In the genomic region with DNA sequence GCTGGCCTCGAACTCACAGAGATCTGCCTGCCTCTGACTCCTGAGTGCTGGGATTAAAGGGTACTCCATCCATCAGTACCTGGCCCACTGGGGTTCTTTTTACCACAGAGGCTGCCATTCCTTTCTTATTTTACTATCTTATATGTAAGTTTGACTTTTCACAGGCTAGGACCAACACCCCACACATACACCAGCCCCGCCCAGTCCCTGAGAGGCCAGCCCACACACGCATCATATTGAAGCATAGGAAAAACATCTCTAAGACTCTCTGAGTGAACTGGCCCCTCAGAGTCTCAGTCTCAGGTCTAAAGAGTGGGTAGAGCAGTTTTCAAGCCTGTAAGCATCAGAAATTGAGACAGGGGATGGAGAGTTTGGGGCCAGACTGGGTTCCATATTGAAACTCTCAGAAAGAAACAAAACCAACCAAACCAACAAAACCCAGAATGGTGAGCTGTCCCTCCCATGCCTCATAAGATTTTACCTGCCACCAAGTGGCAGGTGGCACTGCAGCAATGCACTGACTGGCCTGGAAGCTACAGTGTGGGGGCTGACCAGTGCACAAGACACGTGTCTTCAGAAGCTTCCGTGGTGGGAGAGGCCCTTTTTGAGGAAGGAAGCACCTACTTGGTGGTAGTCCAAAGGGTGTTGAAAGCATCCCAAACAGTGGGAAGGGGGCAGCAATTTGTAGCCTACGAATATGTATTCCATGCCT, we compare ENCODE assay signal across 15 mouse cellular contexts.
DNase-seq lines count a peak whose midpoint lies in the region; ATAC-seq and TF ChIP-seq lines count a peak whose summit lies in the region.
"Had no signal": no experiment of that assay in that cellular context is flagged by ENCODE, and none has a peak within 500 bp of the region (broad histone marks: within the 10 kb centered on the region; RNA-seq: fewer than 3 reads in every experiment).

No protein-coding gene starts in this region.

- H3K9ac ChIP-seq in heart, embryonic 15.5 days = no peak overlapping the region
- H3K9ac ChIP-seq in liver, embryonic 13.5 days = peak overlapping the region; percentile 60
- H3K9ac ChIP-seq: embryonic facial prominence, embryonic 12.5 days; midbrain, embryonic 15.5 days had no signal

- no peaks in the 10 kb centered on the region for H3K36me3 ChIP-seq in heart, embryonic 15.5 days
- no peaks in the 10 kb centered on the region for H3K36me3 ChIP-seq in liver, embryonic 13.5 days
- no peaks in the 10 kb centered on the region for H3K36me3 ChIP-seq in small intestine, adult 2 months (ENCODE audit: control insufficient read depth, insufficient read depth, low read length)
- H3K36me3 ChIP-seq: embryonic facial prominence, embryonic 12.5 days; hindbrain, embryonic 10.5 days; midbrain, embryonic 15.5 days had no signal

- H3K4me2 ChIP-seq in heart, embryonic 15.5 days = no peak overlapping the region
- H3K4me2 ChIP-seq in liver, embryonic 13.5 days = peak overlapping the region; percentile 44
- H3K4me2 ChIP-seq: embryonic facial prominence, embryonic 12.5 days; midbrain, embryonic 15.5 days had no signal

- intact Hi-C loops in heart, postnatal 14 days (cut with DNase I) = no loop called here
- intact Hi-C loops in left cerebral cortex, postnatal 4 days (cut with DNase I) = no loop called here

- no peak for DNase-seq in heart, postnatal 14 days
- DNase-seq in c-Kit-negative CD71-positive TER-119-positive erythroid progenitor cells, embryonic 14.5 days (ENCODE audit: low read depth, low spot score) = peak; percentile 62
- DNase-seq in liver, embryonic 13.5 days = peak; percentile 63
- no peak for DNase-seq in adrenal gland, adult 2 months
- no peak for DNase-seq in left cerebral cortex, postnatal 4 days
- DNase-seq: adrenal gland, postnatal 10 days; cerebellum, postnatal 14 days; gastrocnemius, postnatal 36 days; lung, adult 2 months had no signal

- peak overlapping the region; percentile 3; the same call in 1 of the 2 replicates for H3K27ac ChIP-seq in heart, embryonic 15.5 days
- H3K27ac ChIP-seq in liver, embryonic 13.5 days = peak overlapping the region; percentile 87
- peak overlapping the region; percentile 8; the same call in 1 of the 2 replicates for H3K27ac ChIP-seq in small intestine, adult 2 months (ENCODE audit: insufficient read depth, low read depth, low read length)
- H3K27ac ChIP-seq: embryonic facial prominence, embryonic 12.5 days; hindbrain, embryonic 10.5 days; kidney, postnatal 0 days; midbrain, embryonic 15.5 days had no signal

- ATAC-seq in heart, embryonic 15.5 days (replicated peaks; ENCODE audit: insufficient number of reproducible peaks, insufficient read depth, low FRiP score, low read depth) = no peak
- ATAC-seq in liver, embryonic 13.5 days (ENCODE audit: low read depth) = peak; percentile 26; the same call in 1 of the 2 replicates
- ATAC-seq: midbrain, embryonic 15.5 days had no signal

- peaks cover 40% of the 10 kb centered on the region for H3K4me1 ChIP-seq in heart, embryonic 15.5 days (replicated peaks)
- H3K4me1 ChIP-seq in liver, embryonic 13.5 days (replicated peaks) = peaks cover 65% of the 10 kb centered on the region
- H3K4me1 ChIP-seq in small intestine, adult 2 months (ENCODE audit: control insufficient read depth, insufficient read depth, insufficient read length, low read length) = peaks cover 7% of the 10 kb centered on the region
- H3K4me1 ChIP-seq: embryonic facial prominence, embryonic 12.5 days; midbrain, embryonic 15.5 days had no signal

- TF ChIP-seq CTCF in small intestine, adult 2 months (IDR thresholded peaks at IDR 0.05; ENCODE audit: extremely low read depth, insufficient read length, insufficient replicate concordance, low read depth, low read length) = no peak

- no peaks in the 10 kb centered on the region for H3K27me3 ChIP-seq in heart, embryonic 15.5 days
- no peaks in the 10 kb centered on the region for H3K27me3 ChIP-seq in liver, embryonic 13.5 days
- no peaks in the 10 kb centered on the region for H3K27me3 ChIP-seq in small intestine, adult 2 months (ENCODE audit: control insufficient read depth, insufficient read depth, low read length)
- H3K27me3 ChIP-seq: embryonic facial prominence, embryonic 12.5 days; midbrain, embryonic 15.5 days had no signal

- no peak for TF ChIP-seq POLR2A in small intestine, adult 2 months (IDR thresholded peaks at IDR 0.05; ENCODE audit: low read depth, low read length)

- 77% methylated on average over 6 of the region's 6 CpGs for WGBS in heart, embryonic 15.5 days
- WGBS in liver, embryonic 13.5 days (ENCODE audit: insufficient replicate concordance) = 49% methylated on average over 6 of the region's 6 CpGs
- WGBS in small intestine, adult 2 months = 83% methylated on average over 6 of the region's 6 CpGs

- no peaks in the 10 kb centered on the region for H3K9me3 ChIP-seq in heart, embryonic 15.5 days (replicated peaks)
- no peaks in the 10 kb centered on the region for H3K9me3 ChIP-seq in liver, embryonic 13.5 days (replicated peaks)
- H3K9me3 ChIP-seq: embryonic facial prominence, embryonic 12.5 days; hindbrain, embryonic 10.5 days; midbrain, embryonic 15.5 days had no signal

- H3K4me3 ChIP-seq in heart, embryonic 15.5 days = no peak overlapping the region
- H3K4me3 ChIP-seq in liver, embryonic 13.5 days (replicated peaks) = no peak overlapping the region
- no peak overlapping the region for H3K4me3 ChIP-seq in small intestine, adult 2 months (ENCODE audit: low read depth, low read length)
- H3K4me3 ChIP-seq: embryonic facial prominence, embryonic 12.5 days; hindbrain, embryonic 10.5 days; midbrain, embryonic 15.5 days had no signal

Comparison
In these comparisons a context has a peak if more than half of its experiments do, and no peak if none do; other contexts are left out.
1. H3K27ac ChIP-seq: peak in every context shown above with its lines; median percentile 87 in liver, embryonic 13.5 days; 8 in small intestine, adult 2 months; 3 in heart, embryonic 15.5 days.
2. DNase-seq: peak in c-Kit-negative CD71-positive TER-119-positive erythroid progenitor cells, embryonic 14.5 days (single experiment) and liver, embryonic 13.5 days (single experiment); none in heart, postnatal 14 days (0 of 2), adrenal gland, adult 2 months (single experiment) and left cerebral cortex, postnatal 4 days (single experiment).